Comparison of ENCODE assay signal across 14 mouse cellular contexts in genomic region chr6:114898949-114899348, GRCm38 (mm10).
A peak's percentile ranks its signal among the peaks of the same experiment; 100 is the strongest.
DNase-seq lines count a peak whose midpoint lies in the region; ATAC-seq and TF ChIP-seq lines count a peak whose summit lies in the region.
"Had no signal": no experiment of that assay in that cellular context is flagged by ENCODE, and none has a peak within 500 bp of the region (broad histone marks: within the 10 kb centered on the region; RNA-seq: fewer than 3 reads in every experiment).

No protein-coding gene starts in this region.

- no peak for TF ChIP-seq CTCF in thymus, adult 2 months (IDR thresholded peaks at IDR 0.05; ENCODE audit: borderline replicate concordance, control insufficient read depth, extremely low read depth, insufficient read depth, low read length, poor library complexity)

- ATAC-seq in hindbrain, embryonic 14.5 days (ENCODE audit: low FRiP score): no peak
- no peak for ATAC-seq in lung, embryonic 16.5 days (ENCODE audit: low read depth)
- peak; percentile 22 for ATAC-seq in inflammation-experienced regulatory T-cells, adult 6 months

- DNase-seq in hindbrain, embryonic 10.5 days (ENCODE audit: low spot score): no peak
- DNase-seq in hindbrain, embryonic 14.5 days (ENCODE audit: low spot score): no peak
- no peak for DNase-seq in lung, postnatal 25 days (ENCODE audit: low spot score)
- DNase-seq in thymus, adult 2 months: no peak
- DNase-seq in ovary, postnatal 10 days (ENCODE audit: low spot score): no peak
- DNase-seq: adrenal gland, postnatal 36 days; cerebellum, adult 8-10 months; layer of hippocampus, postnatal 36 days; lung, postnatal 14 days; right cerebral cortex, adult 18-20 months had no signal

- 0 out of 2 replicates have a peak overlapping the region, but pooled peaks have one; percentile 82 for H3K27ac ChIP-seq in hindbrain, embryonic 10.5 days
- H3K27ac ChIP-seq in hindbrain, embryonic 14.5 days: no peak overlapping the region
- peak overlapping the region; percentile 89; the same call in 1 of the 2 replicates for H3K27ac ChIP-seq in lung, embryonic 16.5 days (ENCODE audit: low read length)
- 0 out of 2 replicates have a peak overlapping the region, but pooled peaks have one; percentile 41 for H3K27ac ChIP-seq in brown adipose tissue, adult 24 weeks (replicated peaks; ENCODE audit: low read depth, low read length)
- no peak overlapping the region for H3K27ac ChIP-seq in thymus, adult 2 months (ENCODE audit: control insufficient read depth, insufficient read depth, low read length)

- no peak overlapping the region for H3K4me2 ChIP-seq in hindbrain, embryonic 14.5 days (replicated peaks)
- no peak overlapping the region for H3K4me2 ChIP-seq in lung, embryonic 16.5 days (ENCODE audit: low read depth, low read length)

- TF ChIP-seq POLR2A in thymus, adult 2 months (IDR thresholded peaks at IDR 0.05; ENCODE audit: control insufficient read depth, extremely low read depth, insufficient read depth, low read length, poor library complexity): no peak

- H3K4me1 ChIP-seq in hindbrain, embryonic 10.5 days (replicated peaks): peaks cover 64% of the 10 kb centered on the region
- H3K4me1 ChIP-seq in hindbrain, embryonic 14.5 days (replicated peaks; ENCODE audit: control insufficient read depth, insufficient read depth, low read length): peaks cover 47% of the 10 kb centered on the region
- H3K4me1 ChIP-seq in lung, embryonic 16.5 days (replicated peaks; ENCODE audit: control insufficient read depth, insufficient read depth, low read length): peaks cover 74% of the 10 kb centered on the region
- H3K4me1 ChIP-seq in brown adipose tissue, adult 24 weeks (ENCODE audit: control insufficient read depth, insufficient read depth, insufficient read length, low read length): peaks cover 53% of the 10 kb centered on the region
- peaks cover 54% of the 10 kb centered on the region for H3K4me1 ChIP-seq in thymus, adult 2 months (replicated peaks; ENCODE audit: control insufficient read depth, insufficient read depth, low read length)

- no peak overlapping the region for H3K9ac ChIP-seq in hindbrain, embryonic 14.5 days
- H3K9ac ChIP-seq in lung, embryonic 16.5 days (ENCODE audit: low read length): no peak overlapping the region

- 92% methylated on average over 4 of the region's 4 CpGs for WGBS in hindbrain, embryonic 10.5 days
- WGBS in hindbrain, embryonic 14.5 days: 92% methylated on average over 4 of the region's 4 CpGs
- WGBS in lung, embryonic 16.5 days: 83% methylated on average over 4 of the region's 4 CpGs
- WGBS in thymus, adult 2 months: 19% methylated on average over 4 of the region's 4 CpGs

- no peak overlapping the region for H3K4me3 ChIP-seq in hindbrain, embryonic 10.5 days
- no peak overlapping the region for H3K4me3 ChIP-seq in hindbrain, embryonic 14.5 days (replicated peaks; ENCODE audit: low read length)
- no peak overlapping the region for H3K4me3 ChIP-seq in lung, embryonic 16.5 days (ENCODE audit: low read length)
- no peak overlapping the region for H3K4me3 ChIP-seq in brown adipose tissue, adult 24 weeks (ENCODE audit: insufficient read depth, low read depth, low read length)
- H3K4me3 ChIP-seq in thymus, adult 2 months (ENCODE audit: control insufficient read depth, insufficient read depth, low read length): no peak overlapping the region

- H3K27me3 ChIP-seq in hindbrain, embryonic 10.5 days (ENCODE audit: insufficient read depth, poor library complexity, severe bottlenecking): no peaks in the 10 kb centered on the region
- H3K27me3 ChIP-seq in hindbrain, embryonic 14.5 days (ENCODE audit: control insufficient read depth, insufficient read depth, low read length): no peaks in the 10 kb centered on the region
- H3K27me3 ChIP-seq in lung, embryonic 16.5 days (ENCODE audit: control insufficient read depth, insufficient read depth, low read depth, low read length): no peaks in the 10 kb centered on the region
- no peaks in the 10 kb centered on the region for H3K27me3 ChIP-seq in thymus, adult 2 months (ENCODE audit: control insufficient read depth, insufficient read depth, low read length)
- H3K27me3 ChIP-seq: CH12.LX had no signal

- peaks cover 55% of the 10 kb centered on the region for H3K36me3 ChIP-seq in hindbrain, embryonic 10.5 days
- no peaks in the 10 kb centered on the region for H3K36me3 ChIP-seq in hindbrain, embryonic 14.5 days (replicated peaks; ENCODE audit: control insufficient read depth, insufficient read depth)
- peaks cover 7% of the 10 kb centered on the region for H3K36me3 ChIP-seq in lung, embryonic 16.5 days (ENCODE audit: control insufficient read depth, insufficient read depth, low read length)
- H3K36me3 ChIP-seq in thymus, adult 2 months (ENCODE audit: control insufficient read depth, insufficient read depth, low read length): no peaks in the 10 kb centered on the region

- peaks cover 11% of the 10 kb centered on the region; the same call in 1 of the 2 replicates for H3K9me3 ChIP-seq in hindbrain, embryonic 10.5 days
- H3K9me3 ChIP-seq in hindbrain, embryonic 14.5 days (ENCODE audit: control insufficient read depth, low read length): no peaks in the 10 kb centered on the region
- no peaks in the 10 kb centered on the region for H3K9me3 ChIP-seq in lung, embryonic 16.5 days (ENCODE audit: control insufficient read depth, low read length)

Comparison
In these comparisons a context has a peak if more than half of its experiments do, and no peak if none do; other contexts are left out.
1. H3K27ac ChIP-seq: peak in hindbrain, embryonic 10.5 days (single experiment), lung, embryonic 16.5 days (single experiment) and brown adipose tissue, adult 24 weeks (single experiment); none in hindbrain, embryonic 14.5 days (single experiment) and thymus, adult 2 months (single experiment).